Mouse (Mus musculus): Measurements from ENCODE around the gene Dnajc10.

Dnajc10 gene

DNA sequence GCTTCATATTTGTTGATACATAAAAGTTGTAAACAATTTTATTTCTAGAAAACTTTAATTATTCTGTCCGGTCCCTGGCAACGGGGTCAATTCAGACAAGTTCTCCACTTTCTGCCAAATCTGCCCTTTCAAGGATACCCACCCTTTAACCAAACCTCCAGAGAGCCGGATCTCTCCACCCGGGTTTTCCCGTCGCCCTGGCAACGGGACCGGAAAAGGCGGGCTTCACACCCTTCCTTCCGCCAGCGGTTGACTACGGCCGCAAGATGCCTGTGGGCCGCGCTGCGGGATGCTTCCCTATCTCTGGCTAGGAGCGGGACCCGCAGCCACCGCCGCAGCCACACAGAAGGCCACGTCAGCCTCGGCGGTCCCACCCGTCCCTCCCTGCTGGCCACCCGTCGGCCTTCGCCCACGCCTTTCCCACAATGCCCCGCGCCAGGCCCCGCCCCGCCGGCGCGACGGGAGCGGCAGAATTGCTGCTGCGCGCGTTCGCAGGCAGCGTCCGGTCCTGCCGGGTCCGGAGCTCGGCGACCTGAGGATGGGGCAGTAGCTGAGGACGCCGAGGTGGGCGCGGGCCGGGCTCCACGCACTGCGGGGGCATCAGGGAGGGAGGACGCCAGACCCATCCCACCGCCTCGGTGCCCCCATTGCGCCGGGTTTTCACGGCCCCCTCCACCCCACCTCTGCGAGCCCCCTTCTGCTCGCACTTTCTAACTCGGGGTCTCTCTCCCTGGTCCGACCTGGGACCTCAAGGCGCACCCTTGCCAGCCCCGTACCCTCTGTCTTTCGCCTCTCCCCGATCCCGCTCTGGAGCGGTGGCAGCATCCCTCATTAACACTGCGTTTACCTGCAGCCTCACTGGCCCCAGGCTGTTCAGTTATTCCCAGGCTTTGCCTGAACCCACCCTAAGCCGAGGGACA is at the start of gene Dnajc10:
Gene Dnajc10 (plus strand): TSS at position 225 of the 920 bp plus-strand sequence.
- peak; percentile 89 for DNase-seq

- DNase-seq = peak; percentile 69
These were observed 48.4 kb upstream of the Dnajc10 start for GRCm38 (mm10) chr2:80266894-80267293.

GRCm38 (mm10) chr2:80268053-80268452 is 47.2 kb upstream of the Dnajc10 start:
- no peak for DNase-seq

DNA sequence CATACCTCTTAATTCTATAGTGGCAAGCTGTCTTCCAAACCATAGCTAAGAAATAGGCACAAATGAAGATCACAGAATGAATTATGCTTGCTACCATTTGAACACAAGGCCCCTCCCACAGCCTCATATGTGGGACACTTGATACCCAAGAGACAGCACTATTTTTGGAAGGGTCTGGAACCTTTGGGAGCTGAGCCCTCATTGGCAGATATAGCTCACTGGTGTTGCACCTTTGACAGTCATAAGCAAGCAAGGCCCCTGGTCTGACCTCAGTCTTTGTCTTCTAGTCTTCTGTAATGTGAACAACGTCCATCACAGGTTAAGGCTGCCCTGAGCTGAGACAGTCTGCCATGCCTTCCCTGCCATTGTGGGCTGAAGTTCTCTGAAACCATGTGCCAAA is 43.8 kb upstream of the Dnajc10 start:
- DNase-seq = no peak

GRCm38 (mm10) chr2:80273038-80273437 is 42.2 kb upstream of the Dnajc10 start:
- no peak for DNase-seq

GRCm38 (mm10) chr2:80273763-80274162 is 41.5 kb upstream of the Dnajc10 start:
- DNase-seq = no peak

GRCm38 (mm10) chr2:80275136-80275535 is 40.1 kb upstream of the Dnajc10 start:
- DNase-seq = peak; percentile 23

DNA sequence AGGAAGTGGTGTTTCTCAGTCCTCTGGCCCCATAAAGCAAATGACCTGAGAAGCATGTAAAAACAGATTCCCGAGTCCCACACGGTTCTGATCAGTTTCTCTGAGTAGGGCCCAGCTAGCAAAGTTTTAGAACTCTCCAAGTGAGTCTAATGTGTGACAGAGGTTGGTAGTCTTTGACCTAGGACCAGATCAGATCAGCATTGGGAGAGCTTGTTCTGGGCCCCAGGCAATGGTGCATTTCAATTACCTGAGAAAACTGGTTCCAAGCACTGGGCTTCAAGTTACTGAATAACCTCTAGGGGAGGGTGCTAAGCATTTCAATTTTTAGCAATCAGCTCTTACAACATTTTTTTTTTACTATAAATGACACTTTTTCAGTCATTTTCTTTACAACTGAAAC is 33.1 kb upstream of the Dnajc10 start:
- DNase-seq = no peak

DNA sequence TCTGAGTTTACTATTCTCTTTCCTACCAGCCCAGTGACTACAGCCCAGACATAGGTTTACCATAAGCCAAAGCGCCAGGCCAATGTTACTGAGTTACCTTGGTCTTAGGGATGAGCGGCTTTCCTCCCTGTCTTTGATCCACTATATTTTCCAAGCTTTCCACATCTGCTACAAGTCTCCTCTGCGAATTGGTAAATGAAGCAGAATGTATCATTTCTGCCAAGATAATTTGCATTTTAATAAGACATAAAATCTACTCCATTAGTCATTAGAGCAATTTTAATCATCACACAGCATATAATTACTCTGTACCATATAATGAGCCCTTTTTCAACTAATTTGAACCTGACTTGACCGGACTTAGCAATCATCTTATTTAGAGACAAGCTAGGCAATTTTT is 28.9 kb upstream of the Dnajc10 start:
- no peak for DNase-seq

- DNase-seq = no peak
These were observed 23.1 kb upstream of the Dnajc10 start, which contains the start of gene Prdx6b for GRCm38 (mm10) chr2:80292172-80292571. Prdx6b (plus strand) TSS chr2:80292472.

GRCm38 (mm10) chr2:80298334-80298733 is 16.9 kb upstream of the Dnajc10 start:
- DNase-seq = no peak

DNA sequence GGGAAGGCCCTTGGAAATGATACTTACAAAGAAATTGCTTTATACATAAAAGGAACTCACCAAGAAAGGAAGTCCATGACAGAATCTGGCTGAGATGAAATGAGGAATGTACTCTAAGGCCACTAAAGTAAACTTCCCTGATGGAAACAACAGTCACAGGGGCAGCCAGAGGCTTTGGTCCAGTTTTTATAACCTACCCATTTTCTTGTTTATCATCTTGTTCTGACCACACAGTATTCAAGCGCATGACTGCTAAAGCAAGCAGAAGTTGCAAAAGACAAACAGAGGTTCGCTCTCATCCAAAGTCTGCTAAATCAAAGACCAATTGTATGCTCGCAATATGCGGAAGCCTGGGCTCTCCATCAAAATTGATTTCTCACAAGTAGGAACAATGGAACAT is 14.5 kb upstream of the Dnajc10 start:
- DNase-seq = no peak

DNA sequence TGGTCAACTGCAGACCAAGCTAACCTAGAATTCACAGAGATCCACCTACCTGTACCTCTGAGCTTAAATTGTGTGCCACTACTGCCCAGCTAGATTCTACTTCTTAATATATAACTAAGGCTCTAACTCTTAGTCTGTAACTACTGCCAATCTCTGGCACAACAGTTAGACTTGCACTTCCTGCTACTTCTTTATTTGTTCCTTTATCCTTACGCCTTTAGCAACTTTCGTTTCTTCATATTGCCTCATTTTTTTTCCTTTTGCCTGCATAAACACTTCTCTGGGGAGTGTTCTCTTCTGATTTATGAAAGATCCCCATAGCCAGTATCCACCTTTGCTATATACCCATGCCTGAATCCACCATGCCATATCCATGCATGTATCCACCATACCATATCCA is 11.3 kb upstream of the Dnajc10 start:
- no peak for DNase-seq

DNA sequence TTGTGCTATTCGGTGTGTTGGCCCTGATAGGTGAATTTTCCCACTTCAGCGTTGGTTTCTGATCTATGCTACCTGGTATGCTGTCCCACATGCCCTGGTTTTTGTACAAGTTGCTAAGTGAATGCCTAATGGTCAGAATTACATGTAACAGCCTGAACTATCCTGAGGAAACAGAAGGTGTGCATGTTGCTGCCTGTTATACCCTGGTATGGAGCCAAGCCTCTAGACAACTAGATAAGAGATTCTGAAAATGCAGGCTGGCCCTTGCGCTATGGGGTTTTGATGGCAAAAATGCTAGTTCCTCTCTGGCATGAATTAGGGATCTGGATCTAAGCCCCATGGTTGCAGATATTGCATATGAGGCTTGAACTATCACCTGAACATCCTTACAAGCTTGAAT is 7.6 kb upstream of the Dnajc10 start:
- no peak for DNase-seq

DNA sequence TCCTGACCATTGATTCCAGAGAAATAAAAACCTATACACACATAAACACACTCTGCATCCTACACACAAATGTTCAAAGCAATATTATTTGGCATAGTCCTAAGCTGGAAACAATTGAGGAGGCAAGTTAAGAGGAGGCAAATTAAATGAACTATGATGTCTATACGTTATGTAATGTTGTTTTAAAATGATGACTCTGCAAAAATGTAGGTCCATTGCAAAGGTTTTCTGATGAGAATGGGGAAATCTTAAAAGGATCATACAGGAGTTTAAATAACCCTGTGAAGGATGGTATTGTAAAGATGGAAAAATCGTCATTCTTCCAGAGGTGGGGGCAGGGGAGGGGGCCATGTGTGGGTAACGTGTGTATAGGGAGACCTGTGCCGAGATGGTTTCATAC is 5.5 kb upstream of the Dnajc10 start:
- DNase-seq = no peak

GRCm38 (mm10) chr2:80310772-80311171 is 4.5 kb upstream of the Dnajc10 start:
- DNase-seq = no peak

GRCm38 (mm10) chr2:80311350-80311749 is 3.9 kb upstream of the Dnajc10 start:
- DNase-seq = no peak

DNA sequence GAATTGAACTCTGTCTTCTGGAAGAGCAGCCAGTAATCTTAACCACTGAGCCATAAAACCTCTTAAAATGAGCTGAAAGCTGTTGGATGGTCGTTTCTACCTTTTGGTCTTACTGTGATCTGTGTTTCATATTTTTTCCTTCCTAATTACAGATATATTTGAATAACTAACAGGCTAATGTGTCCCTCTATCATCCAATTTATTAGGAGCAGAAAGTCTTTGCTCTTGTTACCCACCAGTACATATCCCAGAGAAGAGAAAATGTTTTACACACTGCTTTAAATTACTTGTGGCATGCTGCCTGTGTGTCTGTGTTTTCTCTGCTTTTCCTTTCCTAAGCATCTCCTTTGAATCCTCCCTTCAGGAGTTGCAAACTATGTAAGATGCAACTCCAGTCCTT is 1.1 kb upstream of the Dnajc10 start:
- no peak for DNase-seq

GRCm38 (mm10) chr2:80314854-80315241 is 418 bp upstream of the Dnajc10 start:
- no peak for DNase-seq

DNA sequence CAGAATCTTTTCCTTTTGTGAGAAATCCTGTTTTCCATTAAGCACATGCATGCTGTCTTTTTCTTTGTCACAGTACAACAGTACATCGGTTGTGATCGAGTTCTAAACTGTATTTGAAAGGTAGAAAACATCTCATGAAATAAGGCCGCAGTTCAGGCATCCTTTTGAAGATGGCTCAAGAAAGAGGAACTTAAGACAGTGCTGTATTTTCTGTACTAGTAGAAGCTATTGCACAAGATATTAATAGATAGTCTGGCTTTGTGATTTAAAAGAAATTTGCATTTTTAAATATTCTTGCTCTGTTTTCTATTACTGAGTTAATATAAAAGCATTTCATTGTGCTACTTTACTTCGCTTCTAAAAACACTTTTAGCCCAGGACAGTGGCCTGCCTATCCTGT is 7.6 kb downstream of the Dnajc10 start:
- no peak for DNase-seq

DNA sequence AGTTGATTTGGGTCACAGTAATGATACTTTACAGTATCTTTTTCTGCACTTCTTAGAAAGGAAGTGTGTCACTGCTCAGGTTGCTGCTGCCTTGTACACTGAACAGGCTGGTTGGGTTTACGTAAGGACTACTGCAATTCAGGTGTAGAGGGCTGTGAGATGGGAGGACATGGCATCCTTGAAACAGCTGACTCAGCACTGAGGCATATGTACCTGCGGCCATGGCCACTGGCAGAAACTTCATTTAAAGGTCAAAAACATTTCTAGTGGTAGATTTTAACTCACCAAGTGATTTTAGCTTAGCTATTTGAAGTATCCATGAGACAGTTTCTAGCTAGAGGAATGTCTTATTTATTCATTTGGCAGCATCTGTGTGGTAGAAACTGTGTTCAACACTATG is 10.5 kb downstream of the Dnajc10 start:
- DNase-seq = no peak

- no peak for DNase-seq
These were observed 12.0 kb downstream of the Dnajc10 start for GRCm38 (mm10) chr2:80327272-80327671.

GRCm38 (mm10) chr2:80328961-80329653 is 13.8 kb downstream of the Dnajc10 start:
- DNase-seq = no peak

DNA sequence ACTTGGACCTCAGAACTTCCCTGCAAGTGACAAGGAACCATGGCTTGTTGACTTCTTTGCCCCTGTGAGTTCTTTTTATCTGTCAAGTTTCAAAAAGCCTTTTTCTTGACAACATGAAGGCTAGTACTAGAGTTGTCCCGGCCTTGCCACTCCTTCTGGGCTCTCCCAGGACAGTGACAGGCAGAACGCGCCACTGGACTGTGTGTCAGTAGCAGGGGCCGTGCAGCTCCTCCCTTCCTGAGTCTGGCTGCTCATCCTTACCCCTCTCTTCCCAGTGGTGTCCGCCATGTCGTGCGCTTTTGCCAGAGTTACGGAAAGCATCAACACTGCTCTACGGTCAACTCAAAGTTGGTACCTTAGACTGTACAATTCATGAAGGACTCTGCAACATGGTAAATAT is 25.3 kb downstream of the Dnajc10 start:
- DNase-seq = no peak
